Mouse (Mus musculus) C2C12 (cell line): ENCODE measurements around the gene Olfr1508.

Experiments
- CEBPB ChIP-seq: IDR thresholded peaks from one replicate; pipeline ENCODE4 v1.6.1; 2011; ENCODE audit warnings: low read depth, mild to moderate bottlenecking, control low read depth, moderate library complexity
- CTCF ChIP-seq: IDR thresholded peaks from one replicate; pipeline ENCODE4 v1.5.1; 2011; ENCODE audit not compliant: control insufficient read depth, insufficient read depth, insufficient read length
- FOSL1 ChIP-seq: IDR thresholded peaks from one replicate; pipeline ENCODE4 v1.8.0; 2011; ENCODE audit warnings: mild to moderate bottlenecking, low read length; ENCODE audit not compliant: poor library complexity, insufficient read depth, severe bottlenecking
- MAX ChIP-seq: IDR thresholded peaks from one replicate; pipeline ENCODE4 v1.6.1; 2011; ENCODE audit warnings: mild to moderate bottlenecking, control low read depth
- MYOD1 ChIP-seq: IDR thresholded peaks from one replicate; pipeline ENCODE4 v1.6.1; 2011; ENCODE audit warnings: low read depth; ENCODE audit not compliant: control insufficient read depth, insufficient read length
- MYOG ChIP-seq: IDR thresholded peaks from one replicate; pipeline ENCODE4 v1.6.1; 2011; ENCODE audit not compliant: control insufficient read depth, insufficient read length; ENCODE audit errors: extremely low read depth
- USF1 ChIP-seq: IDR thresholded peaks from one replicate; pipeline ENCODE4 v1.6.1; 2011; ENCODE audit warnings: low read depth, mild to moderate bottlenecking, control low read depth, moderate library complexity

GRCm38 (mm10) chr14:52495516-52495915 lies 28.2 kb upstream of the Olfr1508 start, which contains the start of gene Olfr1507:
- TF ChIP-seq MAX (no peak), CTCF (no peak), USF1 (no peak), MYOD1 (no peak), MYOG (no peak), CEBPB (no peak), FOSL1 (no peak)
